Mouse (Mus musculus) forebrain, embryonic 10.5 days (tissue): ENCODE measurements around the gene Phactr1. TPM values are rescaled to one million over a fixed set of nuclear protein-coding genes. Genes with fewer than 3 reads are reported as not detected.

ENCODE experiments used
- DNase-seq: peaks from one replicate; pipeline ENCODE4 v3.0.0-alpha.2; 2017; ENCODE audit warnings: low spot score; ENCODE audit errors: extremely low spot score
- H3K27ac ChIP-seq: fragments of 300-500 bp; sonication (generic); 2 replicates; pipeline ENCODE4 v1.5.1; 2016; ENCODE audit warnings: mild to moderate bottlenecking
- H3K27me3 ChIP-seq: fragments of 300-500 bp; sonication (generic); 2 replicates; pipeline ENCODE4 v1.6.1; 2016; ENCODE audit warnings: mild to moderate bottlenecking; ENCODE audit not compliant: poor library complexity, severe bottlenecking
- H3K36me3 ChIP-seq: fragments of 300-500 bp; sonication (generic); replicated peaks from 2 replicates; pipeline ENCODE4 v1.6.1; 2016; ENCODE audit warnings: mild to moderate bottlenecking, moderate library complexity
- H3K4me1 ChIP-seq: fragments of 300-500 bp; sonication (generic); 2 replicates; pipeline ENCODE4 v1.6.1; 2016
- H3K4me3 ChIP-seq: fragments of 300-500 bp; sonication (generic); 2 replicates; pipeline ENCODE4 v1.5.1; 2016; ENCODE audit warnings: mild to moderate bottlenecking, moderate library complexity
- H3K9me3 ChIP-seq: fragments of 300-500 bp; sonication (generic); 2 replicates; pipeline ENCODE4 v1.6.1; 2016; ENCODE audit warnings: mild to moderate bottlenecking, moderate library complexity
- WGBS: fragments of 180-500 bp; shearing (Covaris S2); methylation state at CpG from one replicate; pipeline ENCODE4 v1.1.7; 2016; 5-methylcytosine and 5-hydroxymethylcytosine counted together
- polyA plus RNA-seq: library from polyadenylated mRNA; unstranded; fragments of >200 nt; fragmentation: Nextera tagmentation; extraction: Ambion mirVana; gene quantifications from 2 replicates; pipeline ENCODE4 v1.2.1, GENCODE M21; 2016

Gene Phactr1
- polyA plus RNA-seq, 1 experiment from 2014 or later = 5.5 TPM

- WGBS = 82% methylated on average over 5 of the region's 5 CpGs
- Histone ChIP-seq H3K27me3 (no peaks in the 10 kb centered on the region), H3K9me3 (no peaks in the 10 kb centered on the region), H3K36me3 (no peaks in the 10 kb centered on the region), H3K27ac (no peak overlapping the region), H3K4me3 (no peak overlapping the region), H3K4me1 (peaks cover 5% of the 10 kb centered on the region; the same call in 1 of the 2 replicates)
- no peak for DNase-seq
These were observed 268.9 kb downstream of the Phactr1 start for GRCm38 (mm10) chr13:42949336-42949735.

- Histone ChIP-seq H3K9me3 (no peaks in the 10 kb centered on the region), H3K4me3 (no peak overlapping the region), H3K36me3 (no peaks in the 10 kb centered on the region), H3K27me3 (no peaks in the 10 kb centered on the region), H3K27ac (no peak overlapping the region), H3K4me1 (peaks cover 5% of the 10 kb centered on the region; the same call in 1 of the 2 replicates)
- DNase-seq = no peak
- 93% methylated on average over 3 of the region's 3 CpGs for WGBS
These were observed 269.6 kb downstream of the Phactr1 start for GRCm38 (mm10) chr13:42950056-42950455.

DNA sequence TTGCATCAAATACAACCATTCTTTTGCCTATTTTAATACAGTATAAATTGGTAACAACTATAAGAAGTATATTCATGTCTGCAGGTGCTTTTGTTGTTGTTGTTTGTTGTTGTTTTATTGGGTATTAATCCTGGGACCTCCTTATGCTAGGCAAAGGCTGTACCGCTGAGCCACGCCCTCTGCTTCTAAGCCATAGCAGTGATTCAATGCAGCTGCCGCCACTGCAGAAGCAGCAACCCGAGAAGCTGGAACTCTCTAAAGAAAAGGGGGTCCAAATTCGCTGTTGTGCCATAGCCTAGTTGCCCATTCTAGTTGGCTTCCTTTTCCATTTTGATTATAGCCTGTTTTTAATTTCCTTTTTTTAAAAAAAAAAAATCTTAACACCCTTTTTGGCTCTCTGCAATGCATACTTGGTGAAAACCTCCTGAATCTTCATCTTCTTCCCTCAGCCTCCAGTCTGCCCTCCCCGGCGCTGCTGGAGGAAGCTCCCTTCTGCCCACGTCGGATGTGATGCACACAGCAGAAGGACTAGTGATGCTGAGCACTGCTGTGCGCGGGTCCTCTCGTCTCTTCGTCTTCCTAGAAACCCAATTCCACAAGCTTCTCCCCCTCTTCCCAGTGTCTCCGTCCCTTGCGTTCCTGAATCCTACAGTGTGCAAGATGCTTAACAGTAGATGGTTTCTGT lies 271.8 kb downstream of the Phactr1 start:
- no peak for DNase-seq
- Histone ChIP-seq H3K27me3 (no peaks in the 10 kb centered on the region), H3K36me3 (no peaks in the 10 kb centered on the region), H3K4me1 (peaks cover 5% of the 10 kb centered on the region; the same call in 1 of the 2 replicates), H3K9me3 (no peaks in the 10 kb centered on the region), H3K27ac (no peak overlapping the region), H3K4me3 (no peak overlapping the region)
- 73% methylated on average over 15 of the region's 15 CpGs for WGBS

DNA sequence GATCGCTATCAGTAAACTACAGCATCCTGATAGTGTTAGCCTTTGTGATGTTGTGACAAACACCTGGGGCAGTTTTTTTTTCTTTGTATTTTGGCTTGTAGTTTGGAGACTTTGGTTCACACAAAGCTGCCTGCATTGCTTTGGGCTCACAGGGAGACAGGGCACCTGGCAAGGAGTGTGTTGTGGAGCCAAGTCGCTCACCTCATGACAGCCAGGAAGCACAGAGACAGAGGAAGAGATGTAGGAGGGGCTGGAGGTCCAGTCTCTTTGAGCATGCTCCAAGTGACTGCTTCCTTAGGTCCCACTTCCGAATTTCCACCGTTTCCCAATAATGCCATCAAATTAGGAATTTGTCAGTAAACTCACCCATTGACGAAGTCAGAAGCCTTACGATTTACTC lies 272.6 kb downstream of the Phactr1 start:
- Histone ChIP-seq H3K9me3 (no peaks in the 10 kb centered on the region), H3K27me3 (no peaks in the 10 kb centered on the region), H3K4me1 (peaks cover 8% of the 10 kb centered on the region; the same call in 1 of the 2 replicates), H3K27ac (no peak overlapping the region), H3K4me3 (no peak overlapping the region), H3K36me3 (no peaks in the 10 kb centered on the region)
- no peak for DNase-seq
- 94% methylated on average over 6 of the region's 6 CpGs for WGBS

DNA sequence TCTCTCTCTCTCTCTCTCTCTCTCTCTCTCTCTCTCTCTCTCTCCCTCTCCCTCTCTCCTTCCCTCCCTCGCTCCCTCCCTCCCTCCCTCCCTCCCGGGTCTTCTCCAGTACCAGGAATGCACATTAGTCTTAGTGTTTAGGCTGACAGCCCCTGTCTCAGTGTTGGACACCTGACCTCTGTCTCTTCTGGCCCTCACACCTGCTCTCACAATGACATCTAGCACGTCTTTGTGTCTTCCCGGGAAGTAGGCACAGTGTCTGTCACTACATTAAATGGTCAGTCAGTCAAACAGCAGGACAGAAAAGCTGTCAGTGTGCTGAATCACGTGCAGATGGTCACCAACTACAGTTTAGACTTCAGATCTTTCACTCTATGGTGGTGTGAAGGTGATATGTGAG lies 273.7 kb downstream of the Phactr1 start:
- no peak overlapping the region for H3K4me3 ChIP-seq
- no peaks in the 10 kb centered on the region for H3K27me3 ChIP-seq
- no peaks in the 10 kb centered on the region for H3K36me3 ChIP-seq
- H3K4me1 ChIP-seq = peaks cover 8% of the 10 kb centered on the region; the same call in 1 of the 2 replicates
- no peak overlapping the region for H3K27ac ChIP-seq
- H3K9me3 ChIP-seq = no peaks in the 10 kb centered on the region
- 69% methylated on average over 5 of the region's 5 CpGs for WGBS
- DNase-seq = no peak

DNA sequence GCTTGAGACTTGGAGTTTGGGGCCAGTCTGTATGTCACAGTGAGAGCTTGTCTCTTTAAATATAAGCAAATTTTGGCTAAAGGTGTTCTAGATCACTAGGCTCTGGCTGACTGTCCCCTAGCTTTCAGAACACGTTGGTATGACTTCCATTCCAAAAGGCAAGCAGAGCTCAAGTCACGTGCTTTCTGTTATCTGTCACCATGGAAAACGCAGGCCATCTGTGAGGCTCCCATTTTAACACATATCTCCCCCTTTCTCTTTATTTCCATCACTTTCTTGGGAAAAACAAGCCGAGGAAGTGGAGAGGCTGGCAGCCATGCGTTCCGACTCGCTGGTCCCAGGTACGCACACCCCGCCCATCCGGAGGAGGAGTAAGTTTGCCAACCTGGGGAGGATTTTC lies 275.9 kb downstream of the Phactr1 start:
- H3K36me3 ChIP-seq = no peaks in the 10 kb centered on the region
- H3K27ac ChIP-seq = no peak overlapping the region
- H3K4me3 ChIP-seq = no peak overlapping the region
- no peaks in the 10 kb centered on the region for H3K9me3 ChIP-seq
- DNase-seq = no peak
- peaks cover 3% of the 10 kb centered on the region; the same call in 1 of the 2 replicates for H3K4me1 ChIP-seq
- H3K27me3 ChIP-seq = no peaks in the 10 kb centered on the region
- 93% methylated on average over 10 of the region's 10 CpGs for WGBS

- 79% methylated on average over 7 of the region's 7 CpGs for WGBS
- Histone ChIP-seq H3K4me1 (peaks cover 3% of the 10 kb centered on the region; the same call in 1 of the 2 replicates), H3K36me3 (no peaks in the 10 kb centered on the region)
These were observed 277.4 kb downstream of the Phactr1 start for GRCm38 (mm10) chr13:42957856-42958255.

GRCm38 (mm10) chr13:42958867-42959266 lies 278.4 kb downstream of the Phactr1 start:
- Histone ChIP-seq H3K4me3 (no peak overlapping the region), H3K36me3 (no peaks in the 10 kb centered on the region), H3K27me3 (no peaks in the 10 kb centered on the region), H3K4me1 (peaks cover 3% of the 10 kb centered on the region; the same call in 1 of the 2 replicates), H3K9me3 (no peaks in the 10 kb centered on the region), H3K27ac (no peak overlapping the region)
- DNase-seq = no peak
- WGBS = 99% methylated on average over 2 of the region's 2 CpGs

More at GRCm38 (mm10) chr13:42957856-42958255, 277.4 kb downstream of the Phactr1 start:
- no peak overlapping the region for H3K27ac ChIP-seq
- no peaks in the 10 kb centered on the region for H3K27me3 ChIP-seq
- no peaks in the 10 kb centered on the region for H3K9me3 ChIP-seq
- DNase-seq = no peak
- H3K4me3 ChIP-seq = no peak overlapping the region

GRCm38 (mm10) chr13:42961561-42961960 lies 281.1 kb downstream of the Phactr1 start:
- Histone ChIP-seq H3K4me1 (peaks cover 3% of the 10 kb centered on the region; the same call in 1 of the 2 replicates), H3K9me3 (no peaks in the 10 kb centered on the region), H3K4me3 (no peak overlapping the region), H3K27ac (no peak overlapping the region), H3K36me3 (no peaks in the 10 kb centered on the region), H3K27me3 (no peaks in the 10 kb centered on the region)
- no peak for DNase-seq
- WGBS = 89% methylated on average over 4 of the region's 4 CpGs

- WGBS = 80% methylated on average over 4 of the region's 4 CpGs
- H3K4me3 ChIP-seq = no peak overlapping the region
- H3K27ac ChIP-seq = no peak overlapping the region
These were observed 288.1 kb downstream of the Phactr1 start for GRCm38 (mm10) chr13:42968537-42968936.

DNA sequence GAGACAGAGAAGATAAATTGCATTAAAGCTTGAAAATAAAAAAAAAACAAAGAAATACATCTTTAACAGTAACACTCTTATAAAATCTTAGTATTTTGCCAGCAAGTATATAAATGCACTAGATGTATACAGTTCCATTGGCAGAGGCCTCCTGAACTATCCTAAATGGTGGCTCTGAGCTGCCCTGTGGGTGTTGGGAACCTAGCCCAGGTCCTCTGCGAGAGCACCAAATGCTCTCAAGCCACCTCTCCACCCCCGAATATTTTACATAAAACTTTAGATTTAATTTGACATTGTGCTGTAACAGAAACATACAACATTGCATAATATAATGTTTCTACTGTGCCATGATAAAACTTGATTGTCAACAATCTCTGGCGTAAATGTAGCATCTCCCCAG lies 293.1 kb downstream of the Phactr1 start:
- Histone ChIP-seq H3K4me1 (peaks cover 10% of the 10 kb centered on the region), H3K27me3 (no peaks in the 10 kb centered on the region), H3K4me3 (no peak overlapping the region), H3K9me3 (no peaks in the 10 kb centered on the region), H3K27ac (no peak overlapping the region), H3K36me3 (no peaks in the 10 kb centered on the region)
- 93% methylated on average over 3 of the region's 3 CpGs for WGBS
- DNase-seq = no peak

More at GRCm38 (mm10) chr13:42968537-42968936, 288.1 kb downstream of the Phactr1 start:
- no peaks in the 10 kb centered on the region for H3K9me3 ChIP-seq
- no peaks in the 10 kb centered on the region for H3K36me3 ChIP-seq
- DNase-seq = no peak
- H3K27me3 ChIP-seq = no peaks in the 10 kb centered on the region
- no peaks in the 10 kb centered on the region for H3K4me1 ChIP-seq

DNA sequence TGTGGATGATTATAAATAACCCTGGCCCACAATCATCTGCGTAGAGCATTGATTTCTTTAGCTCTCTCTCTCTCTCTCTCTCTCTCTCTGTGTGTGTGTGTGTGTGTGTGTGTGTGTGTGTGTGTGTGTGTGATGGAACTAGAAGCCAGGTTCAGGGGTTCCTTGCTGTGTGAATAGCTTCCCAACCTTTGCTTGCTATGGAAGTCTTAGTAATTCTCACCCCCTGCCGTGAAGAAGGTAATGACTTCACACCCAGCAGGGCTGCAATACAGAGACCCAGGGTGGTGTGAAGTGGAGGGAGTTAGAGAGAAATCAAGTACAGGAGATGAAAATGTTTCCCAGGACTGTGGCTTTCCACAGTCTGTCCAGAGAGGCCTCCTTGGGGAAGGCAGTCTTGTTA lies 293.5 kb downstream of the Phactr1 start:
- H3K4me1 ChIP-seq = peaks cover 10% of the 10 kb centered on the region
- no peak overlapping the region for H3K27ac ChIP-seq
- WGBS = 96% methylated on average over 2 of the region's 2 CpGs
- no peaks in the 10 kb centered on the region for H3K9me3 ChIP-seq
- no peaks in the 10 kb centered on the region for H3K36me3 ChIP-seq
- H3K27me3 ChIP-seq = no peaks in the 10 kb centered on the region
- DNase-seq = no peak
- no peak overlapping the region for H3K4me3 ChIP-seq

DNA sequence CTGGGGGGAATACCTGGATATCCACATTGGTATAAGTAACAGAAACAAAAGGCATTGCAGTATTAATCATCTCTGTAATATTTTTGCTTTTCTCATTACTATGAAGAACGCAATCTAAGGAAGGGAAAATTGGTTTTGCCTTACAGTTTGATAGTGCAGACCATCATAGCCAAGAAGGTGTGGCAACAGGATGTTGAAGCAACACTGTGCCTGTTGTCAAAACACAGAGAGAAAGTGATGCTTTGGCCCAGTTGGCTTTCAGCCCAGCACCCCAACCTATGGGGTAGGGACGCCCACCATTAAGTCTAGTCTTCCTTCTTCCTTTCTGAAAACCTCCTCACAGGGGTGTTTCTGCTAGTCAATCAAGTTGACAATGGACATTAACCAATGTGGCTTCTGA lies 294.1 kb downstream of the Phactr1 start:
- H3K27me3 ChIP-seq = no peaks in the 10 kb centered on the region
- H3K27ac ChIP-seq = no peak overlapping the region
- H3K9me3 ChIP-seq = no peaks in the 10 kb centered on the region
- H3K36me3 ChIP-seq = no peaks in the 10 kb centered on the region
- H3K4me3 ChIP-seq = no peak overlapping the region
- 93% methylated on average over 2 of the region's 2 CpGs for WGBS
- no peak for DNase-seq
- H3K4me1 ChIP-seq = peaks cover 10% of the 10 kb centered on the region
